Mouse (Mus musculus) spleen, adult 2 months (tissue): ENCODE results near the gene Dmp1. TPM values are rescaled to one million over a fixed set of nuclear protein-coding genes. Genes with fewer than 3 reads are reported as not detected.

Source experiments
- DNase-seq, 2 experiments: peaks; one replicate each; pipeline versions ENCODE4 v3.0.0 to v3.0.0-alpha.2; 2012 to 2021; ENCODE audit warnings: low spot score in 2 of 2, low read depth in 1 of 2
- H3K27ac ChIP-seq: fragments of 200-500 bp; 2 replicates; pipeline ENCODE4 v1.5.1; 2012; ENCODE audit warnings: low read length, inconsistent platforms; ENCODE audit not compliant: insufficient read depth
- H3K27me3 ChIP-seq: fragments of 200-500 bp; 2 replicates; pipeline ENCODE4 v1.6.1; 2012; ENCODE audit warnings: mild to moderate bottlenecking, moderate library complexity, low read length, inconsistent platforms; ENCODE audit not compliant: control insufficient read depth, insufficient read depth
- H3K36me3 ChIP-seq: fragments of 200-500 bp; 2 replicates; pipeline ENCODE4 v1.6.1; 2012; ENCODE audit warnings: mild to moderate bottlenecking, low read length, inconsistent platforms; ENCODE audit not compliant: control insufficient read depth, insufficient read depth
- H3K4me1 ChIP-seq: fragments of 200-500 bp; 2 replicates; pipeline ENCODE4 v1.6.1; 2011; ENCODE audit warnings: inconsistent platforms; ENCODE audit not compliant: control insufficient read depth, insufficient read depth, insufficient read length
- H3K4me3 ChIP-seq: fragments of 200-500 bp; 2 replicates; pipeline ENCODE4 v1.5.1; 2011; ENCODE audit warnings: mild to moderate bottlenecking, inconsistent platforms; ENCODE audit not compliant: insufficient read depth, insufficient read length; ENCODE audit errors: extremely low read depth
- CTCF ChIP-seq: fragments of 200-500 bp; IDR thresholded peaks from 2 replicates; pipeline ENCODE4 v1.5.1; 2011; ENCODE audit warnings: mild to moderate bottlenecking, inconsistent platforms; ENCODE audit not compliant: insufficient read depth, insufficient read length, insufficient replicate concordance; ENCODE audit errors: extremely low read depth
- POLR2A ChIP-seq: fragments of 200-500 bp; IDR thresholded peaks from 2 replicates; pipeline ENCODE4 v1.6.1; 2011; ENCODE audit warnings: low read depth, low read length, inconsistent platforms
- WGBS: fragments of 180-500 bp; shearing (Covaris S2); methylation state at CpG from one replicate; pipeline ENCODE4 v1.1.7; 2018; 5-methylcytosine and 5-hydroxymethylcytosine counted together
- polyA plus RNA-seq: library from polyadenylated mRNA; depleted of rRNA; stranded (reverse); fragments of >200 nt; gene quantifications from 2 replicates; pipeline ENCODE4 v1.2.3, GENCODE M21; 2012

Dmp1 gene
- polyA plus RNA-seq, 1 experiment = 0.07 TPM

DNA sequence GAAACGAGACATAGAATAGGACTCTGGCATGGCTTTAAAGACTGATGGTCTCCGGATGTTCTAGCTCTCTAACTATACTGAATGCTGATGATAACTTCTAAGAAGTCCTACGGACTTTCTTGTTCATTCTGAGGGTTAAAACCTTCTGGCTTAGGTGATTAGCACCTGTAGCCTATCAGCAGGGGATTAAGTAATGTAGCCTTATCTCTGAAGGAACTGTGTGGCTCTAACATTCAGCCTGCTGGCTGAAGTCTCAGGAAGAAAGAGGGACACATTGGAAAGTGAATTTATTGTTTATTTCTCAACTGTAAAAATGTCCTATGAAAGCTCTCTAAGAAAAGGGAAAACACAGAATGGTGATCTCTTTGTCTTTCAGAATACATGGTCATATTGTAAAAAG lies 21.9 kb downstream of the Dmp1 start:
- H3K27ac ChIP-seq = no peak overlapping the region
- no peaks in the 10 kb centered on the region for H3K36me3 ChIP-seq
- WGBS = 63% methylated on average over 3 of the region's 3 CpGs
- no peak for TF ChIP-seq CTCF
- no peak for TF ChIP-seq POLR2A
- no peak overlapping the region for H3K4me3 ChIP-seq
- no peaks in the 10 kb centered on the region for H3K4me1 ChIP-seq
- no peak for DNase-seq
- H3K27me3 ChIP-seq = no peaks in the 10 kb centered on the region

DNA sequence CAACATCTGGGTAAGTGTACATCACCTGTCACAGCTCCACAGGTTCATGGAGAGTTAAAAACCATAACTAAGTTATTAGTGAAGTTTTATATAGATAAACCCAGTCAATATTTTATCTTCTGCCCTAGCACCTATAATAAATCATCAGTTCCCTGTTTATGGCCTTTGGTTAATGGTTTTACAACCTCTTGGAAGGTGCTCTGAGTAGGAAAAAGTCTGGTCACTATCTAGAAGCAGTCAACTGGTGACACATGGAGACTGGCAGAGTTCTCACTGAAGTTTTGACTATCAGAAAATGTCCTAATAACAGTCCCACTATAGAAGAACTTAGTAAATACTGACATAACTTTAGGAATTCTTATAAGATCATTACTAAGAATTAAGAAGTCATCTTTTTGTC lies 22.3 kb downstream of the Dmp1 start:
- no peaks in the 10 kb centered on the region for H3K36me3 ChIP-seq
- DNase-seq = no peak
- H3K4me3 ChIP-seq = no peak overlapping the region
- no peaks in the 10 kb centered on the region for H3K4me1 ChIP-seq
- no peak for TF ChIP-seq POLR2A
- no peak for TF ChIP-seq CTCF
- H3K27me3 ChIP-seq = no peaks in the 10 kb centered on the region
- no peak overlapping the region for H3K27ac ChIP-seq

DNA sequence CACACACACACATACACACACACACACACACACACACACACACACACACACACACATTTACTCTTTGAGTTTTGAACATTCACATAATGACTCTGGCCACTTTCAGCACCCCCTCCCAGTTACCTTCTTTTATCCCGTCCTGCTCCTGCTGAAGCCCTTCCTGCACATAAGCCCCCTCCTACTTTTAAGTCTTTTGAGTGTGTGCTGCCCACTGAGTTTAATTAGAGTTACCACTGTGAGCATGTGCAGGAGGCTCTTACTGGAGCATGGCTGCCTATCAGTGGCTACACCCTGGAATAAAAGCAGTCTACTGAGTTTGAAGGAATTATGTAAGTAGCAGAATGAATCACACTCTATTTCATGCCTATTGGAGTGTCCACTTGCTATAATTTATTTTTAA lies 26.1 kb downstream of the Dmp1 start:
- Histone ChIP-seq H3K27ac (no peak overlapping the region), H3K4me3 (no peak overlapping the region), H3K27me3 (no peaks in the 10 kb centered on the region), H3K36me3 (no peaks in the 10 kb centered on the region), H3K4me1 (no peaks in the 10 kb centered on the region)
- TF ChIP-seq POLR2A (no peak), CTCF (no peak)
- 70% methylated on average over 1 of the region's 1 CpGs for WGBS
- DNase-seq = no peak

DNA sequence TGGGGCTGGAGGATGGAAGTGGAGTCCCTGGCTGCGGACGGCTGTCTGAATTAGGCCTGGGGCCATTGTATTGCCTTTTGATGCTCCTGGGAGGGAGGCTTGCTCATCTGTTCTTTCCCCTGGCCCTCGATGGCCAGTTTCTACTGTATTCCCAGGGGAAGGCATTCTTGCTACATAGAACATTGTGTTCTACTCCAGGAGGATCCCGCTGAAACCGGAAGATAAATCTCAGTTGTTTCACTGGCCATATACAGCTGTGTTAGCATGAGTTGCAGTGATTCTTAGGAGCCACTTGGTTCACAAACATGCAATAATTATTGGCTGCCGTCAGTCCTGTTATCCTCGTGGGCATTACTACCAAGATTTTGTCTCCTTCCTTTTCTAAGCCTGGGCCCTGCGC lies 34.3 kb downstream of the Dmp1 start:
- no peak for DNase-seq

DNA sequence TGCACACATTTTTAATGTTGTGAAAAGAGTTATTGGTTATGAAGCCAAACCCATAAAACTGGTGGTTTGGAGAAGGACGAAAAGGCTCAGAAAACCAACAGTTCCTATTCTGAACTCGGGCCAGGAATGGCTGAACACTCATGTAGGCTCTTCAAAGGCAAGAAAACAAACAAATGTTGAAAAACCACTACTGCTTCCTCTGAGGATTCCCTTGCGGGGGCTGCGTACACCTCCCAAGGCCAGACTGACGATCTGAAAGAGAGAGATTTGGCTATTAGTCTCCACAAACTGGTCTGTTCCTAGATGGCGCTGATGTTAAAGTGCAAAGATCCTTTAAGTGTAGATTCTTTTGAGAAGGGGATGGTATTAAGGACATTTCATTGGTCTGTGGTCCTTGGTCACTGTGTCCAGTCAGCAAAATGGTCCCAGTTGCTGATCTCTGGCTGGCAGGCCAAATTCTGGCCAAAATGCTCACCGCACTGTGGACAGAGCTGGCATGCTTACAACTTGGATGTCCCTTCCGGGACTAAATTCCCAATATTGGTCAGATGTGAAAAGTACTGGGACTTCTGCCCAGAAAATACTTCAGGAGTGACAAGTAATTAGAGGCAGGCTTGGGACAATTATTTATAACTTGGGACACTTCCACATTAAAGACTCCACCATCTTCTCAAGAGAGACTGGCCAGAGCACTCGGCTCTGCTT lies 37.4 kb downstream of the Dmp1 start:
- Histone ChIP-seq H3K4me1 (no peaks in the 10 kb centered on the region), H3K27ac (peak overlapping the region; percentile 5; the same call in 1 of the 2 replicates), H3K4me3 (no peak overlapping the region), H3K27me3 (no peaks in the 10 kb centered on the region), H3K36me3 (no peaks in the 10 kb centered on the region)
- TF ChIP-seq POLR2A (no peak), CTCF (no peak)
- WGBS = 76% methylated on average over 9 of the region's 9 CpGs
- no peak for DNase-seq

More for the DNA sequence above, 34.3 kb downstream of the Dmp1 start:
- Histone ChIP-seq H3K27ac (no peak overlapping the region), H3K4me3 (no peak overlapping the region), H3K4me1 (no peaks in the 10 kb centered on the region), H3K36me3 (no peaks in the 10 kb centered on the region), H3K27me3 (no peaks in the 10 kb centered on the region)
- WGBS = 86% methylated on average over 8 of the region's 8 CpGs
- no peak for TF ChIP-seq POLR2A
- TF ChIP-seq CTCF = no peak

DNA sequence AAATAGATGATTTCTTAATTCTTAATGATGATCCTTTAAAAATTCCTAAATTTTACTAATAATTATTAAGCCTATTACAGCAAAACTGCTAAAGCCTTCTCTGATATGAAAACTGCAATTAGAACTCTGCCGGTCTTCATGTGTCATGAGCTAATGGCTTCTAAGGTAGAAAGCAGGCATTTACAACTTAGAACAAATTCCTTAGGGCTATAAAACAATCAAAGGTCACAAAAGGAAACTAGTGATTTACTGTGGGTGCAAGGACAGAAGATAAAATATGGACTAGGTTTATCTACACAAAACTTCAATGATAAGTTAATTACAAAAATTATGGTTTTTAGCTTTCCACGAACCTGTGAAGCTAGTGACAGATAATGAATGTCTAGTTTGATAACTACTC lies 41.8 kb downstream of the Dmp1 start:
- Histone ChIP-seq H3K4me3 (no peak overlapping the region), H3K27me3 (no peaks in the 10 kb centered on the region), H3K36me3 (no peaks in the 10 kb centered on the region), H3K4me1 (no peaks in the 10 kb centered on the region), H3K27ac (no peak overlapping the region)
- 53% methylated on average over 2 of the region's 2 CpGs for WGBS
- no peak for TF ChIP-seq POLR2A
- no peak for TF ChIP-seq CTCF
- no peak for DNase-seq

DNA sequence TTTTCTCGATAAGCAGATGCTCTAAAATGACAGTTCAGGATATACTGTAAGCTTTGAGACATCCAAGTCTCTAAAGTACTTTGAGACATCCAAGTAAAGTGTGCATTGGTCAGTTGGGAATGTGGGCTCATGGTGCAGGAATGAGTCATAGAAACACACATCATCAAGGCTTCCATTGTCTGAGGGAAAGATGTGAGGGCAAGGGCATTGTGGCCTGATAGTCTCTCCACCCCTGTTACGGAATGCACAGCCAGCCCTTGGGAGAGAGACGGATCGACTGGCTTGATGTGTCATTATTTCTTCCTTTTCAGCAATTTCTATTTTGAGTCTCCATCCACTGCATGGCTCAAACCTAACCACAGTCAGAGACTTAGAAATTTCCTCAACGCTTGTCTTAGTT lies 49.4 kb downstream of the Dmp1 start:
- H3K27me3 ChIP-seq = no peaks in the 10 kb centered on the region; the same call in 1 of the 2 replicates
- 74% methylated on average over 5 of the region's 5 CpGs for WGBS
- TF ChIP-seq CTCF (no peak), POLR2A (no peak)
- no peak overlapping the region for H3K27ac ChIP-seq
- no peak for DNase-seq
- no peak overlapping the region for H3K4me3 ChIP-seq
- no peaks in the 10 kb centered on the region for H3K4me1 ChIP-seq
- H3K36me3 ChIP-seq = no peaks in the 10 kb centered on the region
